Mouse (Mus musculus): ENCODE measurements at regions not wholly inside any gene's neighbourhood (a gene's known extent, or its start where the extent isn't known, plus 50 kb on each side); places are given as distances from the start of the nearest gene placed in this dataset.

- H3K36me3 ChIP-seq (ENCODE audit: insufficient read depth, low read length), result no peaks in the 10 kb centered on the region
- no peaks in the 10 kb centered on the region for H3K27me3 ChIP-seq (ENCODE audit: insufficient read depth, low read length)
- no peak overlapping the region for H3K4me3 ChIP-seq (ENCODE audit: low read depth, low read length)
- no peak overlapping the region for H3K9ac ChIP-seq (replicated peaks; ENCODE audit: low read length, poor library complexity, severe bottlenecking)
- peaks cover 2% of the 10 kb centered on the region; the same call in 1 of the 2 replicates for H3K4me1 ChIP-seq (ENCODE audit: insufficient read depth, low read length)
- no peak overlapping the region for H3K4me2 ChIP-seq (ENCODE audit: low read depth, low read length, poor library complexity, severe bottlenecking)
- DNase-seq (ENCODE audit: low spot score) (peak; percentile 28), ATAC-seq (ENCODE audit: low FRiP score) (no peak)
- H3K9me3 ChIP-seq (ENCODE audit: low read length), result no peaks in the 10 kb centered on the region
- TF ChIP-seq CTCF (IDR thresholded peaks at IDR 0.05), result no peak
- WGBS, result 37% methylated on average over 5 of the region's 5 CpGs
- no peak overlapping the region for H3K27ac ChIP-seq (ENCODE audit: low read depth, low read length)
Measured at GRCm38 (mm10) chr19:15647313-15647712, 299.8 kb downstream of the Psat1 start.

GRCm38 (mm10) chr19:15644786-15645185 lies 302.4 kb downstream of the Psat1 start:
- H3K4me2 ChIP-seq (ENCODE audit: low read depth, low read length, poor library complexity, severe bottlenecking), result no peak overlapping the region
- H3K4me1 ChIP-seq (ENCODE audit: insufficient read depth, low read length), result peaks cover 2% of the 10 kb centered on the region; the same call in 1 of the 2 replicates
- H3K9ac ChIP-seq (replicated peaks; ENCODE audit: low read length, poor library complexity, severe bottlenecking), result no peak overlapping the region
- TF ChIP-seq CTCF (IDR thresholded peaks at IDR 0.05), result no peak
- no peak overlapping the region for H3K4me3 ChIP-seq (ENCODE audit: low read depth, low read length)
- no peaks in the 10 kb centered on the region for H3K9me3 ChIP-seq (ENCODE audit: low read length)
- DNase-seq (ENCODE audit: low spot score) (no peak), ATAC-seq (ENCODE audit: low FRiP score) (no peak)
- H3K27me3 ChIP-seq (ENCODE audit: insufficient read depth, low read length), result no peaks in the 10 kb centered on the region
- H3K27ac ChIP-seq (ENCODE audit: low read depth, low read length), result no peak overlapping the region
- 82% methylated on average over 4 of the region's 4 CpGs for WGBS
- H3K36me3 ChIP-seq (ENCODE audit: insufficient read depth, low read length), result no peaks in the 10 kb centered on the region

- no peak overlapping the region for H3K4me2 ChIP-seq (ENCODE audit: low read depth, low read length, poor library complexity, severe bottlenecking)
- no peaks in the 10 kb centered on the region for H3K27me3 ChIP-seq (ENCODE audit: insufficient read depth, low read length)
- TF ChIP-seq CTCF (IDR thresholded peaks at IDR 0.05), result peak; percentile 99
- ATAC-seq (ENCODE audit: low FRiP score), result peak; percentile 76; the same call in 1 of the 2 replicates
- H3K9ac ChIP-seq (replicated peaks; ENCODE audit: low read length, poor library complexity, severe bottlenecking), result no peak overlapping the region
- H3K4me3 ChIP-seq (ENCODE audit: low read depth, low read length), result no peak overlapping the region
- H3K4me1 ChIP-seq (ENCODE audit: insufficient read depth, low read length), result 0 out of 2 replicates have a peak, but pooled peaks cover 5% of the 10 kb centered on the region
- H3K36me3 ChIP-seq (ENCODE audit: insufficient read depth, low read length), result no peaks in the 10 kb centered on the region
- H3K9me3 ChIP-seq (ENCODE audit: low read length), result no peaks in the 10 kb centered on the region
- H3K27ac ChIP-seq (ENCODE audit: low read depth, low read length), result no peak overlapping the region
- WGBS, result 13% methylated on average over 6 of the region's 6 CpGs
- DNase-seq (ENCODE audit: low spot score), result peak; percentile 87
Measured at GRCm38 (mm10) chr19:15617233-15617915, 329.8 kb downstream of the Psat1 start.

GRCm38 (mm10) chr19:15614648-15615561 lies 332.2 kb downstream of the Psat1 start:
- DNase-seq (ENCODE audit: low spot score) (peak; percentile 39), ATAC-seq (ENCODE audit: low FRiP score) (0 out of 2 replicates have a peak, but pooled peaks have one; percentile 36)
- Histone ChIP-seq H3K27me3 (ENCODE audit: insufficient read depth, low read length) (no peaks in the 10 kb centered on the region), H3K27ac (ENCODE audit: low read depth, low read length) (no peak overlapping the region), H3K4me2 (ENCODE audit: low read depth, low read length, poor library complexity, severe bottlenecking) (no peak overlapping the region), H3K9ac (replicated peaks; ENCODE audit: low read length, poor library complexity, severe bottlenecking) (no peak overlapping the region), H3K4me1 (ENCODE audit: insufficient read depth, low read length) (peaks cover 10% of the 10 kb centered on the region), H3K36me3 (ENCODE audit: insufficient read depth, low read length) (no peaks in the 10 kb centered on the region), H3K9me3 (ENCODE audit: low read length) (no peaks in the 10 kb centered on the region), H3K4me3 (ENCODE audit: low read depth, low read length) (no peak overlapping the region)
- WGBS, result 34% methylated on average over 19 of the region's 19 CpGs
- TF ChIP-seq CTCF (IDR thresholded peaks at IDR 0.05), result no peak

- no peak overlapping the region for H3K9ac ChIP-seq (replicated peaks; ENCODE audit: low read length, poor library complexity, severe bottlenecking)
- no peak overlapping the region for H3K4me3 ChIP-seq (ENCODE audit: low read depth, low read length)
- no peaks in the 10 kb centered on the region for H3K36me3 ChIP-seq (ENCODE audit: insufficient read depth, low read length)
- WGBS, result 56% methylated on average over 13 of the region's 13 CpGs
- H3K4me2 ChIP-seq (ENCODE audit: low read depth, low read length, poor library complexity, severe bottlenecking), result no peak overlapping the region
- H3K27ac ChIP-seq (ENCODE audit: low read depth, low read length), result no peak overlapping the region
- DNase-seq (ENCODE audit: low spot score) (peak; percentile 71), ATAC-seq (ENCODE audit: low FRiP score) (no peak)
- TF ChIP-seq CTCF (IDR thresholded peaks at IDR 0.05), result no peak
- peaks cover 4% of the 10 kb centered on the region for H3K4me1 ChIP-seq (ENCODE audit: insufficient read depth, low read length)
- H3K9me3 ChIP-seq (ENCODE audit: low read length), result no peaks in the 10 kb centered on the region
- no peaks in the 10 kb centered on the region for H3K27me3 ChIP-seq (ENCODE audit: insufficient read depth, low read length)
Measured at GRCm38 (mm10) chr19:15611137-15611758, 335.9 kb downstream of the Psat1 start.
